Mouse (Mus musculus): ENCODE data around the gene Ankdd1a. TPM values are rescaled to one million over a fixed set of nuclear protein-coding genes. Genes with fewer than 3 reads are reported as not detected.

Gene Ankdd1a
- total RNA-seq, 1 experiment from 2014 or later: not detected

GRCm38 (mm10) chr9:65542111-65542524 is 22.1 kb upstream of the Ankdd1a start:
- no peak for DNase-seq

GRCm38 (mm10) chr9:65541126-65542068 is 21.4 kb upstream of the Ankdd1a start:
- DNase-seq: peak; percentile 87

GRCm38 (mm10) chr9:65539697-65540096 is 19.7 kb upstream of the Ankdd1a start:
- DNase-seq: no peak

GRCm38 (mm10) chr9:65537901-65538630 is 18.1 kb upstream of the Ankdd1a start:
- DNase-seq: peak; percentile 63

GRCm38 (mm10) chr9:65536491-65536890 is 16.5 kb upstream of the Ankdd1a start:
- DNase-seq: no peak

GRCm38 (mm10) chr9:65535789-65536469 is 15.9 kb upstream of the Ankdd1a start:
- no peak for DNase-seq

GRCm38 (mm10) chr9:65535191-65535722 is 15.3 kb upstream of the Ankdd1a start:
- peak; percentile 31 for DNase-seq

- no peak for DNase-seq
These were observed 14.1 kb upstream of the Ankdd1a start for GRCm38 (mm10) chr9:65534111-65534510.

GRCm38 (mm10) chr9:65532986-65533385 is 13.0 kb upstream of the Ankdd1a start:
- no peak for DNase-seq

GRCm38 (mm10) chr9:65531283-65531682 is 11.3 kb upstream of the Ankdd1a start:
- no peak for DNase-seq

GRCm38 (mm10) chr9:65529659-65530058 is 9.7 kb upstream of the Ankdd1a start:
- peak; percentile 84 for DNase-seq

GRCm38 (mm10) chr9:65528417-65529038 is 8.5 kb upstream of the Ankdd1a start:
- no peak for DNase-seq

- DNase-seq: no peak
These were observed 5.6 kb upstream of the Ankdd1a start for GRCm38 (mm10) chr9:65525445-65526195.

GRCm38 (mm10) chr9:65523611-65524364 is 3.8 kb upstream of the Ankdd1a start:
- peak; percentile 90 for DNase-seq

- no peak for DNase-seq
These were observed 498 bp upstream of the Ankdd1a start for GRCm38 (mm10) chr9:65520505-65520876.

GRCm38 (mm10) chr9:65514851-65515261 is 5.1 kb downstream of the Ankdd1a start:
- no peak for DNase-seq

- no peak for DNase-seq
These were observed 5.6 kb downstream of the Ankdd1a start for GRCm38 (mm10) chr9:65514431-65514830.

- no peak for DNase-seq
These were observed 7.5 kb downstream of the Ankdd1a start for GRCm38 (mm10) chr9:65512520-65512919.

GRCm38 (mm10) chr9:65508449-65508848 is 11.5 kb downstream of the Ankdd1a start:
- DNase-seq: no peak

All from adrenal gland, postnatal 14 days (tissue).